Mouse (Mus musculus) erythroblast, embryonic 14.5 days (primary cell): ENCODE results near the gene Tbx4. TPM values are rescaled to one million over a fixed set of nuclear protein-coding genes. Genes with fewer than 3 reads are reported as not detected.

Source experiments
- H3K27me3 ChIP-seq: 2 replicates; pipeline ENCODE4 v1.6.1; 2012; ENCODE audit warnings: inconsistent platforms; ENCODE audit not compliant: control insufficient read depth
- H3K36me3 ChIP-seq: 2 replicates; pipeline ENCODE4 v1.6.1; 2012; ENCODE audit warnings: mild to moderate bottlenecking, inconsistent platforms; ENCODE audit not compliant: control insufficient read depth
- H3K4me1 ChIP-seq: 2 replicates; pipeline ENCODE4 v1.6.1; 2012; ENCODE audit warnings: inconsistent platforms; ENCODE audit not compliant: control insufficient read depth
- H3K4me3 ChIP-seq: replicated peaks from 2 replicates; pipeline ENCODE3; 2012; ENCODE audit warnings: moderate library complexity, mild to moderate bottlenecking, inconsistent platforms
- H3K9me3 ChIP-seq: 2 replicates; pipeline ENCODE4 v1.6.1; 2012; ENCODE audit warnings: low read length, inconsistent platforms, mixed read lengths; ENCODE audit not compliant: control insufficient read depth
- GATA1 ChIP-seq: IDR thresholded peaks from 2 replicates; pipeline ENCODE4 v1.6.1; 2012; ENCODE audit warnings: low read length, inconsistent platforms, mixed read lengths
- TAL1 ChIP-seq: IDR thresholded peaks from 3 replicates; pipeline ENCODE4 v1.6.1; 2012; ENCODE audit warnings: low read length, inconsistent platforms, mixed read lengths
- polyA plus RNA-seq: library from polyadenylated mRNA; stranded (reverse); fragments of >175 nt; gene quantifications from 2 replicates; pipeline ENCODE4 v1.2.3, GENCODE M21; 2012

Gene Tbx4
- polyA plus RNA-seq, 1 experiment, result not detected

- TF ChIP-seq TAL1, result no peak
- TF ChIP-seq GATA1, result no peak
- peaks cover 6% of the 10 kb centered on the region; the same call in 1 of the 2 replicates for H3K9me3 ChIP-seq
- no peak overlapping the region for H3K4me3 ChIP-seq
- no peaks in the 10 kb centered on the region for H3K4me1 ChIP-seq
- H3K36me3 ChIP-seq, result no peaks in the 10 kb centered on the region
- peaks cover 100% of the 10 kb centered on the region for H3K27me3 ChIP-seq
These were observed 2.3 kb downstream of the Tbx4 start for GRCm38 (mm10) chr11:85888451-85888961.

GRCm38 (mm10) chr11:85889056-85889729, 3.0 kb downstream of the Tbx4 start:
- no peaks in the 10 kb centered on the region for H3K4me1 ChIP-seq
- peaks cover 100% of the 10 kb centered on the region for H3K27me3 ChIP-seq
- H3K36me3 ChIP-seq, result no peaks in the 10 kb centered on the region
- H3K4me3 ChIP-seq, result no peak overlapping the region
- H3K9me3 ChIP-seq, result peaks cover 6% of the 10 kb centered on the region; the same call in 1 of the 2 replicates
- no peak for TF ChIP-seq GATA1

DNA sequence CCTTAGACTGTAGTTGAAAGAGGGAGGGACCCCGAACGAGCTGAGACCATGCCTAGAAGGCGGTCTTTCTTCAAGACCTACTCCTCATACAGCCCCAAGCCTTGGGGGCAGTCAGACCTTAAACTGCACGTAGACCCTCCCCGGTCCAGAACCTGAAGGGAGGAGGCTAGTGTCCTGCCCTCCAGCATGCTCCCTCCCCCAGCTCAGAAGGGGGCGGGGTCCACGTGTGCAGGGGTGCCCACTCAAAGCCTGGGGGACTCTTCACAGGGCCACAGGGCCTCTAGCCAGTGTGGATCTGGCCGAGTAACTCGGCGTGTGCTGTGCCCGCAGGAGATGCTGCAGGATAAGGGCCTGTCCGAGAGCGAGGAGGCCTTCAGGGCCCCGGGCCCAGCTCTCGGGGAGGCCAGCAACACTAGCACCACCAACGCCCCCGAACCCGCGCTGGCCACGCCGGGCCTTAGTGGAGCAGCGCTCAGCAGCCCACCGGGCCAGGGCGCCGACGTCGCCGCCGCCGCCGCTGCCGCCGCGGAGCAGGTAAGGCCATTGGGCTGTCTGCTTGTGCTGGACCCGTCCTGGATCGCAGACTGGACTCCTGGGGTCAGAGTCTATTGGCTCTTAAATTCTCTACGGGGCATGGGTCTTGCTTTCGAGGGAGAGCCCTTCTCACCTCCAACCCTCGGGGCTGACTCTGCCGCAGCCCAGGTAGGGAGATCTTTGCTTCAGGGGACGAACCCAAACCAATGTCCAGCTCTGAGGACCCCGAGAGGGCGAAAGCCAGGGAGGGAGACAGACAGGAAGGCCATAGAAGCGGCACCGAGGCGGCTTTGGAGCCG, 3.7 kb downstream of the Tbx4 start:
- TF ChIP-seq GATA1 (no peak), TAL1 (no peak)
- H3K27me3 ChIP-seq, result peaks cover 100% of the 10 kb centered on the region

DNA sequence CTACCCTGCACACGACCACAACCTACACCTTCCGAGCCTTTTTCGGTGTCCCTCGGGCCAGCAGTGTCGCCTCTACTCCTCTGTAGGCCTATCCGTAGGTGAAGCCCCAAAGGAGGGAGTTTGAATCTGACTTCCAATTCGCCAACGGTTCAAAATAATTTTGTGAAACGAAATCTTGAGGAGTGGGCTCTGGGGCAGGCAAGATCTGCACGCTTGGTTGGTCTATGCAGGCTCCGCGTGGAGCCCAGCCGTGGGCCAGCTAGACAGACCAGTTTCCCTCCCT, 4.3 kb downstream of the Tbx4 start:
- Histone ChIP-seq H3K27me3 (peaks cover 100% of the 10 kb centered on the region), H3K4me3 (no peak overlapping the region), H3K9me3 (peaks cover 6% of the 10 kb centered on the region; the same call in 1 of the 2 replicates), H3K36me3 (no peaks in the 10 kb centered on the region), H3K4me1 (no peaks in the 10 kb centered on the region)
- TF ChIP-seq TAL1, result no peak
- TF ChIP-seq GATA1, result no peak

More for the DNA sequence above, 3.7 kb downstream of the Tbx4 start:
- H3K4me1 ChIP-seq, result no peaks in the 10 kb centered on the region
- no peaks in the 10 kb centered on the region for H3K36me3 ChIP-seq
- H3K9me3 ChIP-seq, result peaks cover 6% of the 10 kb centered on the region; the same call in 1 of the 2 replicates
- H3K4me3 ChIP-seq, result no peak overlapping the region

DNA sequence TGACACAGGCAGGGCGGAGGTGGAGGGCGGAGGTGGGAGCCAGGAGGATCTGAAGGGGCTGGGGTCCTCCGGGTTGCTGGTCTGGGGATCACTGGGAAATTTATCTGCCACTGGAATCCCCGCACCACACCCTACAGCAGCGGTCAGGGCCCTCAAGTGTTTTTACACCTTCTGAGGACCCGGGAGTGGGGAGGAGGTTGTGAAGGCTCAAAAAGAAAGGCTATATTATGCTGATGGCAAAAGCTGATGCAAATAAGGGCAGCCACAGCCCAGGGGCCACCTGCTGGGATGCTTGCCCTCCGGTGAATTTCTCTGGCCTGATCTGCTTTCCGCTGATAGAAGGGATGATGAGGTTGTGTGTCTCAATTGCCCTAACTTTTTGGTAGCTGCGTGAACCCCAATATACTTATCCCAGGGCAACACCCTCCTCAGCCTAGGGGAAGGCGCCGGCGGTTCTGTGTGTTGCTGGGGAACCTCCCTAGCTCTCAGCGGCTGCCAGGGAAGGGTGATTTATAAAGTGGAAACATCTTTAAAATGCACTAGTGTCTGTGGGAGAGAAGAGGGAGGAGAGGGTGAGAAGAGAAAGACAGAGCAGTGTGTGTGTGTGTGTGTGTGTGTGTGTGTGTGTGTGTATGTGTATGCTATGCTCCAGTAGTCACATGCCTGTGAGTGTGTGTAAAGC, 4.9 kb downstream of the Tbx4 start:
- Histone ChIP-seq H3K36me3 (no peaks in the 10 kb centered on the region), H3K9me3 (peaks cover 6% of the 10 kb centered on the region; the same call in 1 of the 2 replicates), H3K4me3 (no peak overlapping the region), H3K27me3 (peaks cover 100% of the 10 kb centered on the region), H3K4me1 (no peaks in the 10 kb centered on the region)
- TF ChIP-seq GATA1 (no peak), TAL1 (no peak)

DNA sequence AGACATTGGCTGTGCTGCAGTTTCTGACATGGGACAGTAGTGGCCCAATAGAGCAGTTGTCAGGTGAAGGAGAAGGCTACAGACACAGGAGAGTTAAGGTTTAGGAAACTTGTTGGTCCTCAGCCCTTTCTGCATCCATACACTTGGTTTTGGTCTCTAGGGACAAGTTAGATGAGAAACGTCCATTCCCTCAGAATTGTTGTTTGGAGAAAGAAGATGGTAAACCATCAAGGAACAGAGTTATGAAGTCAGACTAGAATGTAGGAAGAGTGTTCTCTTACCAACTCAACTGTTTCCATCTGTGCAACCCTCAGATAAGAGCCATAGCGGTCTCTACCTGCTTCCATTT, 5.4 kb downstream of the Tbx4 start:
- peaks cover 99% of the 10 kb centered on the region for H3K27me3 ChIP-seq
- no peaks in the 10 kb centered on the region for H3K4me1 ChIP-seq
- H3K36me3 ChIP-seq, result no peaks in the 10 kb centered on the region
- TF ChIP-seq TAL1 (no peak), GATA1 (no peak)
- H3K4me3 ChIP-seq, result no peak overlapping the region
- H3K9me3 ChIP-seq, result peaks cover 6% of the 10 kb centered on the region; the same call in 1 of the 2 replicates

DNA sequence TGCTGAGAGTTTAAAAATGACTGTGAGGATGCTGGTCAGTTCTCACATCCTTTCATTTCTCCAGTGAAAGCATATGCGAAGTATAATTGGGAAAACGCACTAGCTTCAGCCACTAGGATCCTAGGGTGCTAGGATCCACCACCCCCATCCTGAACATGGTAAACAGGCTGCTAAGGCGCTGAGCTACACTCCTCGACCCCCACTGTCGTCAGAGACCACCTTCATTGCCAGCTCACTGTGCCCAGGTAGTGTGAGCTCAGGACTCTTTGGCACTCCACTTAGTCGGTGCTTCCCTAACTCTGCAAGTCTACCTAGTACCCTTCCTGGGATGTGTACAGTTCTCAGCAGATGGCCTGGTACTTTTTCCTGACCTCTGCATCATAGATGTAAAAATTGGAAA, 6.5 kb downstream of the Tbx4 start:
- Histone ChIP-seq H3K4me3 (no peak overlapping the region), H3K27me3 (peaks cover 99% of the 10 kb centered on the region), H3K4me1 (no peaks in the 10 kb centered on the region), H3K9me3 (peaks cover 6% of the 10 kb centered on the region; the same call in 1 of the 2 replicates), H3K36me3 (no peaks in the 10 kb centered on the region)
- TF ChIP-seq TAL1 (no peak), GATA1 (no peak)

GRCm38 (mm10) chr11:85893400-85894135, 7.3 kb downstream of the Tbx4 start:
- peaks cover 99% of the 10 kb centered on the region for H3K27me3 ChIP-seq

More at GRCm38 (mm10) chr11:85893400-85894135, 7.3 kb downstream of the Tbx4 start:
- TF ChIP-seq TAL1 (no peak), GATA1 (no peak)
- no peak overlapping the region for H3K4me3 ChIP-seq
- no peaks in the 10 kb centered on the region for H3K36me3 ChIP-seq
- H3K9me3 ChIP-seq, result peaks cover 6% of the 10 kb centered on the region; the same call in 1 of the 2 replicates
- no peaks in the 10 kb centered on the region for H3K4me1 ChIP-seq
